Mouse (Mus musculus) liver, adult 2 months (tissue): ENCODE data around the gene Ulk3.

Source experiments
- CTCF ChIP-seq: fragments of 200-500 bp; IDR thresholded peaks from 2 replicates; pipeline ENCODE4 v1.5.1; 2011; ENCODE audit warnings: low read depth, low read length, control low read depth
- POLR2A ChIP-seq: fragments of 200-500 bp; IDR thresholded peaks from 2 replicates; pipeline ENCODE4 v1.6.1; 2011; ENCODE audit warnings: low read length, control low read depth; ENCODE audit not compliant: insufficient read depth; ENCODE audit errors: extremely low read depth

DNA sequence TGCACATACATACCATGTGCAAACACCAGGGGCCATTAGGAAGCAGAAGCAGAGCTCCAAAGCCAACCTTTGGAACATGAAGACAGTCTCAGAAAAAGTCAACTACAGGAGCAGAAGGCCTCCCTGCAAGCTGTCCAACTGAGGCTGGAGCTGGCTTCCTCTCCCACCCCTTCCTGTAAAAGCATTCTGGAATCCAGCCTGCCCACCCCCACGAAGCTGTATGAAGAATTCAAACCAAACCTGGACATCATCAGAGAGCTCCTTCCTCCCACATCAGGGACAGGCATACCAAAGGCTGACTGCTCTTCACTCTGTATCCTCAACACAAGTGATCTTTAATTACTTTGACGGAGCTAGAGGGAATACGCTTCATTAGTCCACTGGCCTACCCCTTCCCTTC, 45.3 kb upstream of the Ulk3 start:
- TF ChIP-seq POLR2A (no peak), CTCF (no peak)
